Mouse (Mus musculus) ovary, adult 10 weeks (tissue): ENCODE measurements around the gene Tmem156. TPM values are rescaled to one million over a fixed set of nuclear protein-coding genes. Genes with fewer than 3 reads are reported as not detected.

Experiments used
- polyA plus RNA-seq: library from polyadenylated mRNA; stranded (reverse); fragments of 350-450 nt; fragmentation: Illumina TruSeq; extraction: RNeasy Lipid Tissue Mini Kit (QIAGEN cat#74804); gene quantifications from one replicate; pipeline ENCODE4 v1.2.3, GENCODE M21; 2014

Tmem156 gene
- polyA plus RNA-seq, result 0.60 TPM

DNA sequence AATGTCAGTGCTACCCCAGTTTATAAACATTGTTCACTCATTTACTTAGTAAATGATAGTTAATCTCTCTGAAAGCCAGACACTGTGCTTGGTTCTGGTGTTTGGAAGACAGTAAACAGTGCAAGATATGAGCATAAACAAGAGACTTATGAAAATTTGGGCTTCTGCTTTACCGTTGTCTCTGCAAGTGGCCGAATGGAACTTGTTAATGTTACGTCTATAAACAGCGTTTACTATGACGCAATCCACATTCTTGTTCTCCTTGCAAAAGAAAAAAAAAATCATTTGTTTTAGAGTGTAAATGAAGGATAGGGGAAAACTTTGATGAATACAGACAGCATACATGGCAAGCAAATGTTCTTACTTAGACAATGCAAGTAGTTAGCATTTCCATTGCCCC lies at the start of gene Tmem156:
Gene Tmem156, minus strand, starts transcription at position 212 of the 400 bp plus-strand sequence.

GRCm38 (mm10) chr5:65106876-65107772 lies 15.2 kb upstream of the Tmem156 start, which contains the start of gene Klhl5:
Gene Klhl5, plus strand, starts transcription at chr5:65107539.

Other genes with a start within 250 kb of the Tmem156 start
- gene Tlr1, start 158.6 kb downstream of the Tmem156 start, polyA plus RNA-seq, result 7.0 TPM
- 2.7 TPM for gene Tlr6, start 132.0 kb downstream of the Tmem156 start, polyA plus RNA-seq
- gene Fam114a1, start 122.1 kb downstream of the Tmem156 start, polyA plus RNA-seq, result 54.1 TPM
- gene Klhl5, start 15.4 kb upstream of the Tmem156 start, polyA plus RNA-seq, result 102 TPM
- gene Wdr19, start 107.6 kb upstream of the Tmem156 start, polyA plus RNA-seq, result 26.2 TPM
- gene Rfc1, start 243.5 kb upstream of the Tmem156 start, polyA plus RNA-seq, result 51.5 TPM